Mouse (Mus musculus): ENCODE measurements around the gene Pomgnt1.

Gene Pomgnt1

GRCm38 (mm10) chr4:116173072-116173471 lies 49.4 kb downstream of the Pomgnt1 start, which contains the start of the genes 1700042G07Rik and Gm49337:
TSS of gene 1700042G07Rik (plus strand) at chr4:116173372.
TSS of gene Gm49337 (plus strand) at chr4:116173384.
- DNase-seq (ENCODE audit: low read depth, low spot score) = no peak

- DNase-seq (ENCODE audit: low read depth, low spot score) = no peak
Observed at GRCm38 (mm10) chr4:116173752-116174151, 50.1 kb downstream of the Pomgnt1 start.

- no peak for DNase-seq (ENCODE audit: low read depth, low spot score)
Observed at GRCm38 (mm10) chr4:116174466-116175116, 51.0 kb downstream of the Pomgnt1 start.

- DNase-seq (ENCODE audit: low read depth, low spot score) = no peak
Observed at GRCm38 (mm10) chr4:116175136-116175535, 51.5 kb downstream of the Pomgnt1 start.

- DNase-seq (ENCODE audit: low read depth, low spot score) = no peak
Observed at GRCm38 (mm10) chr4:116175711-116176542, 52.3 kb downstream of the Pomgnt1 start.

GRCm38 (mm10) chr4:116176543-116176988 lies 52.9 kb downstream of the Pomgnt1 start:
- no peak for DNase-seq (ENCODE audit: low read depth, low spot score)

- DNase-seq (ENCODE audit: low read depth, low spot score) = no peak
Observed at GRCm38 (mm10) chr4:116177140-116177539, 53.5 kb downstream of the Pomgnt1 start.

- DNase-seq (ENCODE audit: low read depth, low spot score) = no peak
Observed at GRCm38 (mm10) chr4:116182079-116182478, 58.4 kb downstream of the Pomgnt1 start.

GRCm38 (mm10) chr4:116182745-116183144 lies 59.1 kb downstream of the Pomgnt1 start:
- DNase-seq (ENCODE audit: low read depth, low spot score) = no peak

- DNase-seq (ENCODE audit: low read depth, low spot score) = no peak
Observed at GRCm38 (mm10) chr4:116185083-116185482, 61.4 kb downstream of the Pomgnt1 start.

- DNase-seq (ENCODE audit: low read depth, low spot score) = no peak
Observed at GRCm38 (mm10) chr4:116192286-116192835, 68.7 kb downstream of the Pomgnt1 start.

GRCm38 (mm10) chr4:116193583-116194383 lies 70.1 kb downstream of the Pomgnt1 start:
- DNase-seq (ENCODE audit: low read depth, low spot score) = peak; percentile 34

- DNase-seq (ENCODE audit: low read depth, low spot score) = no peak
Observed at GRCm38 (mm10) chr4:116198422-116198821, 74.8 kb downstream of the Pomgnt1 start.

- no peak for DNase-seq (ENCODE audit: low read depth, low spot score)
Observed at GRCm38 (mm10) chr4:116204422-116204821, 80.8 kb downstream of the Pomgnt1 start.

- DNase-seq (ENCODE audit: low read depth, low spot score) = no peak
Observed at GRCm38 (mm10) chr4:116206531-116206930, 82.9 kb downstream of the Pomgnt1 start.

GRCm38 (mm10) chr4:116208891-116209290 lies 85.3 kb downstream of the Pomgnt1 start:
- DNase-seq (ENCODE audit: low read depth, low spot score) = no peak
